Mouse (Mus musculus) layer of hippocampus, adult 18-20 months (tissue): ENCODE data around the gene Tbx15. TPM values are rescaled to one million over a fixed set of nuclear protein-coding genes. Genes with fewer than 3 reads are reported as not detected.
"Not testable (repeated sequence)": the region's sequence is repeated elsewhere in the genome, so short reads cannot be mapped to it uniquely, and the experiment has no call there.

Experiments used
- DNase-seq, 2 experiments: peaks; one replicate each; pipeline ENCODE4 v3.0.0; 2022; ENCODE audit warnings: low spot score in 2 of 2
- total RNA-seq, 2 experiments: library from RNA; stranded (reverse); gene quantifications; 2 replicates each; pipeline ENCODE4 v1.2.3; 2021

Tbx15 gene
- total RNA-seq, 2 experiments from 2014 or later: 0.48 to 0.54 TPM

DNA sequence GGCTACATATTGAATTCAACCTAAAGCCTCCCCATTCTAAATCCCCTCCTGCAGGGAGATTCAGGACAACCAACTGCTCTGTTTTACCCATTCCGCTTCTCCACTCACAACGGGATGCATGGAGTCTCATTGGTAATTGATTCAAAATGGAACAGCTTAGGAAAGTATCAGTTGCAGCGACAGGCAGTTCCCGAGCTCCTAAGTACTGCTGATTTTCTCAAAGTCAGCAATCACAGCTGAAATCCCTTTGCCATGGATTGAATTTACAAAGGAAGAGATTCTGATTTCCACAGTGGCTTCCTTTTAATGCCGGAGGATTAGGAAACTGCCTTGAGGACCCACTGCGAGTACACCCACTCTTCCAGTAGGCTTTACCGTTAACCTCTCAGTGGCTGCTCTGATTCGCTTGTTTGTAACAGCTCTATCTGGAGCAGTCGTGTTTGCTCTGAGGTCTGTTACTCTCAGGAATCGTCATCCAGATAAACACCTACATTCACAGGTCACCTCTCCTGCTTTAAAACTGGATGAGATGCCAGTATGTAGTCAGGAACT is 26.6 kb downstream of the Tbx15 start:
- no peak for DNase-seq

- DNase-seq: no peak
These were observed 37.9 kb downstream of the Tbx15 start for GRCm38 (mm10) chr3:99277973-99278580.

DNA sequence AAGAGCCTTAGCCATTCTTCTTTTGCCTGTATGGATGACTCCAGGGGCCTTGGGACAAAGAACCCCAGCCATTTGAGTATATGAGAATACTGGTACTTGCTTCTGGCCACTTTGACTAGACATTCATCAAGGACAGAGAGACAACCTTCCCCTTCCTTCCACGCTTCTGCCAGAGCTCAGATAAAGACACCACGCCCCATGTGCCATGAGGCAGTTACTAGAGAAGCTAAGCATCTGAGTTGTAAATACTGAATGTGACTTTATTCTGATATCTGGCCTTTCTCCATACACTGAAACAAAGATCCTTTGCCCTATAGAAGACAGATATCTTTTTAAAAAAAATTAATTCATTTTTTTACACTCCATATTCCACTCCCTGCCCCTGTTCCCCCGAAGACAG is 39.5 kb downstream of the Tbx15 start:
- no peak for DNase-seq

DNA sequence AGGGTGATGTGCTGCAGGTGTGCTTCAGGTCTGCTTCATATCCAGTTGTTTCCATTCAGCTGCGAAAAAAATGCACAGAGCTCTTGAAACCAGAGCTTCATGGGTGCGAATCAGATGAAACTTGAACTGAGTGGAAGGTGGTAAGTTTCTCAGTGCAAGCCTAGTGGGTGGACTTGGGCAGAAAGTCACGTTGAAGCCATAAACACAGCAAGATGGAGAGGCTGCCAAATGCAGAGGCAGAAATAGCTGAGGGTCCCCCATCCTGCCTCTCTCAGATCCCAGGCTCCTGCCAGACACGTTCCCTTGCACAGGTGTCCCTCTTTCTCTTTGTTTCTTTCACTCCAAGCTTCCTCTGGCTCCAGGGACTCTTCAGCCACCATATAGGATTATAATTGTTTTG is 41.3 kb downstream of the Tbx15 start:
- no peak for DNase-seq

DNA sequence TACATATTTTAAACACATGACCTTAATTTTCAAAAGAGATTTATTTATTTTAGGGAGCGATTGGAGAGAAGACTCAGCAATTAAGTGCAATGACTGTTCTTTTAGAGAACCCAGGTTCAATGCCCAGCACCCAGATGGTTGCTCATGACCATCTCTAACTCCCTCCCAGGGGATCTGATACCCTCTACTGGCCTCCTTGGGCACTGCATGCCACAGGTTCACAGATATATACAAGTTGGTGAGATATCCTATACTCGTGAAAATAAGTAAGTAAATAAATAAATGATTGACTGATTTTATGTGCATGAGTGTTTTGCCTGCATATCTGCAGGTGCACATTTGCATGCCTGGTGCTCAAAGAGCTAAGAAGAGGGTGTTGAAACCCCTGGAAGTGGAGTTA is 48.1 kb downstream of the Tbx15 start:
- no peak for DNase-seq

GRCm38 (mm10) chr3:99290064-99290702 is 50.0 kb downstream of the Tbx15 start:
- DNase-seq: no peak

- DNase-seq: no peak
These were observed 50.7 kb downstream of the Tbx15 start for GRCm38 (mm10) chr3:99290878-99291277.

DNA sequence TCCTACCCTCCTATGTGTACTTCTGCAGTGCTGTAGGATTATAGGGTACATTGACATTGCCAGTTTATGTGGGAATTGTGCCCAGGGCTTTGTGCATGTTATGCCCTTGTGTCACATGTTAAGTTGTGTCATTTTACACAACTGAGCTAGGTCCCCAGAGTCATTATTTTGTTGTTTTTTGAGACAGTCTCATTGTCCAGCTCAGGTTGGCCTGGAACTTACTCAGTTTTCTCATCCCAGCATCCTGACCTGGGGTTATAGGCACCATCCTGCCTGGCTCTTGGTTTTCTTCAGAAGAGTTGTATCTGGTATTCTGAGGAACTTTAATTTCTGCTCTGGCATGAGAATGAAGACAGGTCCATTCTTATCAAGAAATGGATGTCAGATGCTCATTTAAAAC is 51.2 kb downstream of the Tbx15 start:
- no peak for DNase-seq

- DNase-seq: peak; percentile 30 to 63
These were observed 52.4 kb downstream of the Tbx15 start for GRCm38 (mm10) chr3:99292531-99292931.

- not testable (repeated sequence) for DNase-seq
These were observed 54.0 kb downstream of the Tbx15 start for GRCm38 (mm10) chr3:99294209-99294608.

DNA sequence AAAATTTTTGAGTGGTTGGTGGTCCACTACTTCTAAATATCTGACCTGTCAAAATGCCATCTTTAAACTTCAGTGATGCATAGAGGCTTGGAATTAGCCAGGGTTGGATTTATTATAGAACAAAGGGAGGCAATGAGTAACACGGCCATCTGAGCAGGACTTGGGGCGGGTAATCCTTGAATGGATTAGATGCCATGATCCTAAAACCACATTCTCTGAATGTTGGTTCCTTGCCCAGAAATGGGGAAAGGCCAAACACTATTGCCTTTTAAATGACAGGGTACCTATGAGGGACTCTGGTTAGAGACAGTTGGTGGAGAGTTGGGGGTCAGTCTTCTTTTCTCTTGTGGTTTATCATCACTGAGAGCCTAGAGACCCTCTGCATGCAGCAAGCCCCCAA is 55.1 kb downstream of the Tbx15 start:
- DNase-seq: no peak

DNA sequence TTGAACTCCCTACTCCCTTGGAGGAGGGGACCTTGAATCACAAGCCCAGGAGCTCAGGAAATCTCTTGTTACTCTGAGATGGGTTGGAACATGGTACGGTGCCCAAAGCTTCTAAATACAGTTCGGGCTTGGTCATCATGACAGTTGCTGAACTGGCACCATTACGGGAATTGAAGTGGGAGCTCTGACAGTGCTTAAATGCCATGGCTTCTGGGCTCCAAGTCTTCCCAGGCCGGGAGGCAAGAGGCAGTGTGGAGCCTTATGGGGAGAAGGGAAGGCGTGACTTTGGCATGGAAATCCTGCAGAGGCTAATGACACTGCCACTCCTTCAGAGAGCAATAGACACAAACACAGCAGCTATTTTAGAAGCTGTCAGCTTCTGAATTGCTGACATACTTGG is 56.0 kb downstream of the Tbx15 start:
- DNase-seq: no peak

DNA sequence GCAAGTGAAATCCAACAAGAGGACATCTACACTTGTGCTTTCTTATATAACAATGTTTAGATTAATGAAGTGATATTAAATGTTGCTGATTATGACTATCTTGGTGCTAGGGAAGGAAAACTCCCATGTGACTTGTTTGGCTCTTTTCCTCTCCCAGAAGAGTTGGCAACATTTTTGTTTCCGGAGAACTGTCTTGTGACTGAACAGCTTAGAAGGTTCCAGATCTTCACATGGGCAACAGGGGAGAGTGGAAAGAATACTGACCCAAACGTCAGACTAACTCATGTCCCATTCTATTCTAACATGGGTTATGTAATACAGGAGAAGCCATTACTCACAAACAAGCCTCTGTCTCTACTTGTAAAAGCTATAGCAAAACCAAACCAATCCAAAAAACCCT is 60.7 kb downstream of the Tbx15 start:
- no peak for DNase-seq

GRCm38 (mm10) chr3:99310877-99311276 is 70.7 kb downstream of the Tbx15 start:
- no peak for DNase-seq

DNA sequence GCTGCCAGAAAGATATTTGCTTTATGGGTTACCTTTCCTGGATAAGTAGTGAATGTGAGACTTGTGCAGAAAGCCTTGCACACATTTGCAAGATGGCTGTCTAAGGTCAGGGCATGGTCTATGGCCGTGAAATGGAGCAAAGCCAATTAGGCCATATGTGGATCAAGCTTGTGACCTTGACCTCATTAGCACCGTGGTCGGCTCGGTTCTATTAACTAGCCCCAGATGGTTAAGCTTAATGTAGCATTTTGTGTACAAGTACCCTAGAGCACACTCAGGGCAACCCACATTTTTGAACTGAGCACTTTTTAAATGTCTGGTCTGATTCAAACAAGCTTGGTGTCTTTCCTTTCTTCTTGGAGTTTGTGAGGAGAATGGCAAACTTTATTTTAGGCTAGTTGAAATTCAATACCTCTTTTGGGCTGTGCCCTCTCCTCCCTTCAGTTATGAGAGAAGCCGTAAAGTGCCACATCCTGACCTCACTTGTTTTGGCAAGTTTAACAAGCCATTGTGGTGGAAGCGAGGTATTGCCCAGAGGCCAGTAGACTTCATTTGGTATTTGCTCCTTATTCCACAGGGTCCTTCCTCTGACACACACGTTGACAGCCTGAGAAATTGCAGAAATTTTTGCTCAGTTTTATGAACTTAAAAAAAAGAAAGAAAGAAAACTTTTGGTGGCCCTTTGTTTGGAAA is 71.9 kb downstream of the Tbx15 start:
- no peak for DNase-seq

- no peak for DNase-seq
These were observed 82.2 kb downstream of the Tbx15 start for GRCm38 (mm10) chr3:99322345-99322744.

- DNase-seq: no peak
These were observed 89.1 kb downstream of the Tbx15 start for GRCm38 (mm10) chr3:99329316-99329715.

- DNase-seq: no peak
These were observed 90.9 kb downstream of the Tbx15 start for GRCm38 (mm10) chr3:99331086-99331485.

DNA sequence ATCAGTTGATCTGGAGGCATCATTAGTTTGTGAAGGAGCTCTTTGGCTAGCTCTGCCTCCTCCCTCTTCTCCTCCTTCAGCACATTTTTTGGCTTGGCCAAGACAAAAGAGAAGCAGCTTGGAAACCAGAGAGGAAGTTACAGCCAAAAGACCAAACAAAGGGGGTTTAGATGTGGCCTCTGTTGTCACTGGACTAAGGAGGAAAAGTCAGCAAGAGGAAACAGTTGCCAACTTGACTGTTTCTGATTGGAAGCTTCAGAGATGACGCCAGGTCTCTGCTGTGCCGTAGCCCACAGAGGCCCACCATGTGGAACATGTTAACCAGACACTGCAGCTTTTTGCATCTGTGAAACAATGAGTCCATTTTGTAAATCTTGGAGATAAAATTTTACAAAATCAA is 96.7 kb downstream of the Tbx15 start:
- no peak for DNase-seq

DNA sequence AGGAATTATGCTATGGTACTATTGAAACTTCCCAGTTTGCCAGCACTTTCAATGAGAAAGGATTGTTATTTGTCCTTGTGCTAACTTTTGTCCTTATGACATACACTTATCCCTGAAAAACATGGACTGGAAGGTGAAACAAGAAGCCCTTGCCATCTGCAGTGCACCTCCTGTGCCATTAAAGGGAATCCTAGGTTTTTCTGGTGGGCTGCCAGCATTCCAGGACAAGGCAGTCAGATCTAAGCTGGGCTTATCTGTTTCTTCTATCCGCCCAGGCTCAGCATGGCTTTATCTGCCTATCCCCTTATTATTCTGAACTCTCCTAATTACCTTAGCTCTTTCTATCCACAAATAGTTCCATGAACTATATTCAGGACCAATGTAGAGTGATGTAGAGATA is 98.6 kb downstream of the Tbx15 start:
- no peak for DNase-seq

DNA sequence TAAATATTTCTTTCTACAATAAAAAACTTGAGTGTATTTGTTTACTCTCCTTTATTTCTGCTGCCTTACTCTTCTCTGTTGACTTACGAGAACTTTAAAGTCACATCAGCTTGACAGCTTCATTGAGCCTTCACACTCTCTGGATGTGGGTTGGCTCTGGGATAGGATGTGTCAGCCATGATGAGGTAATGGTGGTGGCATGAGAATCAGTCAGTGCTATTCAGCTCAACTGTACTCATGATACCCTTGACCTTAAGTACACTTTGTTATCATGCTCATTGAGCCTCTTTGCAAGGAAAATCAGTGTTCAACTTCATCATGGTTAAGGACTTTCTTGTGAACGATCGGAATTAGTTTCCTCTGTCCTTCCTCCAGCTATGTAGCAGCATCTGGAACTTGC is 99.8 kb downstream of the Tbx15 start:
- no peak for DNase-seq

- no peak for DNase-seq
These were observed 139.6 kb downstream of the Tbx15 start for GRCm38 (mm10) chr3:99379616-99380250.
